Mouse (Mus musculus): ENCODE measurements at regions not wholly inside any gene's neighbourhood (a gene's known extent, or its start where the extent isn't known, plus 50 kb on each side); places are given as distances from the start of the nearest gene placed in this dataset.
A peak's percentile ranks its signal among the peaks of the same experiment; 100 is the strongest.

GRCm38 (mm10) chr1:41551271-41551670, 745.9 kb downstream of the Tmem182 start:
- no peak for DNase-seq (ENCODE audit: low spot score)

- peak; percentile 8 for DNase-seq (ENCODE audit: low spot score)
Measured at GRCm38 (mm10) chr1:41555607-41556006, 750.2 kb downstream of the Tmem182 start.

GRCm38 (mm10) chr1:41559101-41559665, 753.8 kb downstream of the Tmem182 start:
- DNase-seq (ENCODE audit: low spot score) = no peak

GRCm38 (mm10) chr1:41559991-41560390, 754.6 kb downstream of the Tmem182 start:
- DNase-seq (ENCODE audit: low spot score) = no peak

- DNase-seq (ENCODE audit: low spot score) = no peak
Measured at GRCm38 (mm10) chr1:41603471-41603870, 798.1 kb downstream of the Tmem182 start.

- DNase-seq (ENCODE audit: low spot score) = no peak
Measured at GRCm38 (mm10) chr1:41604996-41605747, 799.8 kb downstream of the Tmem182 start.

GRCm38 (mm10) chr1:41605748-41606131, 800.3 kb downstream of the Tmem182 start:
- DNase-seq (ENCODE audit: low spot score) = no peak

GRCm38 (mm10) chr1:41610783-41611182, 805.4 kb downstream of the Tmem182 start:
- no peak for DNase-seq (ENCODE audit: low spot score)

- no peak for DNase-seq (ENCODE audit: low spot score)
Measured at GRCm38 (mm10) chr1:41651804-41652203, 846.4 kb downstream of the Tmem182 start.

- no peak for DNase-seq (ENCODE audit: low spot score)
Measured at GRCm38 (mm10) chr1:41652210-41652609, 846.8 kb downstream of the Tmem182 start.

GRCm38 (mm10) chr1:41652646-41653427, 847.4 kb downstream of the Tmem182 start:
- peak; percentile 26 for DNase-seq (ENCODE audit: low spot score)

- no peak for DNase-seq (ENCODE audit: low spot score)
Measured at GRCm38 (mm10) chr1:41674086-41674485, 868.7 kb downstream of the Tmem182 start.

- DNase-seq (ENCODE audit: low spot score) = no peak
Measured at GRCm38 (mm10) chr1:41675345-41675744, 869.9 kb downstream of the Tmem182 start.

- no peak for DNase-seq (ENCODE audit: low spot score)
Measured at GRCm38 (mm10) chr1:41705692-41706091, 900.3 kb downstream of the Tmem182 start.

- no peak for DNase-seq (ENCODE audit: low spot score)
Measured at GRCm38 (mm10) chr1:41742644-41743331, 937.4 kb downstream of the Tmem182 start.

- no peak for DNase-seq (ENCODE audit: low spot score)
Measured at GRCm38 (mm10) chr1:41743332-41743710, 937.9 kb downstream of the Tmem182 start.

GRCm38 (mm10) chr1:41744531-41744930, 939.1 kb downstream of the Tmem182 start:
- no peak for DNase-seq (ENCODE audit: low spot score)

- DNase-seq (ENCODE audit: low spot score) = no peak
Measured at GRCm38 (mm10) chr1:41759366-41759765, 936.2 kb upstream of the Pou3f3 start.

Data from urinary bladder, postnatal 25 days (tissue).